Mouse (Mus musculus): ENCODE data around the gene AI182371. TPM values are rescaled to one million over a fixed set of nuclear protein-coding genes. Genes with fewer than 3 reads are reported as not detected.

Gene AI182371
- 0.98 and 1.1 TPM in 2 replicates for polyA plus RNA-seq (2012; rRNA removed)
- polyA plus RNA-seq (2014; fragmentation: Nextera tagmentation; extraction: Ambion mirVana): not detected in 2 replicates

- Histone ChIP-seq H3K27me3 (ENCODE audit: control insufficient read depth, insufficient read depth, low read length) (no peaks in the 10 kb centered on the region), H3K4me1 (ENCODE audit: control insufficient read depth, insufficient read depth, low read length) (no peaks in the 10 kb centered on the region), H3K4me3 (replicated peaks; ENCODE audit: low read length) (no peak within 1 kb of the TSS), H3K27ac (replicated peaks; ENCODE audit: low read depth, low read length) (no peak within 1 kb of the TSS), H3K4me2 (replicated peaks; ENCODE audit: low read depth, low read length, severe bottlenecking) (no peak within 1 kb of the TSS), H3K36me3 (ENCODE audit: control insufficient read depth, insufficient read depth, low read length) (no peaks in the 10 kb centered on the region), H3K9ac (ENCODE audit: low read depth, low read length, severe bottlenecking) (no peak within 1 kb of the TSS), H3K9me3 (ENCODE audit: control insufficient read depth, low read length) (no peaks in the 10 kb centered on the region)
- no peak for TF ChIP-seq POLR2A (IDR thresholded peaks at IDR 0.05; ENCODE audit: borderline replicate concordance, extremely low read depth, insufficient read depth, insufficient read length)
- WGBS: 86% methylated on average over 3 of the region's 3 CpGs
- ATAC-seq (ENCODE audit: low FRiP score, low read depth) (no peak), DNase-seq (ENCODE audit: low spot score) (no peak)
These were observed at the start of gene AI182371 for GRCm38 (mm10) chr2:35101443-35101842. Gene AI182371 (minus strand): TSS chr2:35101543.

DNA sequence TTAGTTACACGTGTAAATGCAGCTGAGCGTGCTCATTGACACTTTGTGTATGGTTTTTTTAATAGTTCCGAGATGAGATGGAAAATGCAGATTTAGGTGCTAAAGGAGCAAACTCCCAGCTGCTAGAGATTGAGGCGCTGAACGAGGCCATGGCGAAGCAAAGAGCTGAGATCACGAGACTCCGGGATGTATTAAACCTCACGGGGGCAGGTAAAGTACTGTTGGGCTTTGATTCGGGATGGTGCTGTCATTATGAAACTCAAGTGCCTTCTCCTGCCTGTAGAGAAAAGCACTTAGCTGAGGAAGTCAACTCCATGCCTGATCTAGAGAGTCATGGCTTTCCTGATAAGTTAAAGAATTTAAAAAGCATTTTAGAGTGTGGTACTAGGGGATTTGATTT is 47.5 kb upstream of the AI182371 start:
- Histone ChIP-seq H3K27me3 (ENCODE audit: control insufficient read depth, insufficient read depth, low read length) (no peaks in the 10 kb centered on the region), H3K4me2 (replicated peaks; ENCODE audit: low read depth, low read length, severe bottlenecking) (no peak overlapping the region), H3K9ac (ENCODE audit: low read depth, low read length, severe bottlenecking) (no peak overlapping the region), H3K9me3 (ENCODE audit: control insufficient read depth, low read length) (no peaks in the 10 kb centered on the region), H3K27ac (replicated peaks; ENCODE audit: low read depth, low read length) (no peak overlapping the region), H3K36me3 (ENCODE audit: control insufficient read depth, insufficient read depth, low read length) (peaks cover 98% of the 10 kb centered on the region), H3K4me1 (ENCODE audit: control insufficient read depth, insufficient read depth, low read length) (no peaks in the 10 kb centered on the region), H3K4me3 (replicated peaks; ENCODE audit: low read length) (no peak overlapping the region)
- no peak for TF ChIP-seq POLR2A (IDR thresholded peaks at IDR 0.05; ENCODE audit: borderline replicate concordance, extremely low read depth, insufficient read depth, insufficient read length)
- WGBS: 93% methylated on average over 10 of the region's 10 CpGs
- DNase-seq (ENCODE audit: low spot score) (no peak), ATAC-seq (ENCODE audit: low FRiP score, low read depth) (no peak)

DNA sequence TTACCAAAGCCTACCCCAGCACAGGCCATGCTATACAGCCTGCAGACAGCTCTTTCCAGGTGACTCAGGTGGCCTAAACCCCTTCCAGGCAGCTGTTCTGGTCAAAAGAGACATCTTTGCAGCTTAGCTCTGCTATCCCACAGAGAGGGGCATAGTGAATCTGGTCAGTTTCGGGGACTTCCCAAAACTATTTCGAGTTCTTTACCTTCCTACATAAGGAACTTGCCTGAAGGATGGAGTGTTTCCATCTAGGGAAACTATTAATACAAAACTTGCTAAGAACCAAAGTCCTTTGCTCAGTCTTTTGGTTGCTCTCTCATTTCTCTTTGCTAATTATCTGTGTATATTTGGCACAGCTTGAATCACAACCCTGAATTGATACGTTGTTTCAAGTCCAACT is 40.3 kb upstream of the AI182371 start:
- Histone ChIP-seq H3K27me3 (ENCODE audit: control insufficient read depth, insufficient read depth, low read length) (no peaks in the 10 kb centered on the region), H3K9me3 (ENCODE audit: control insufficient read depth, low read length) (no peaks in the 10 kb centered on the region), H3K4me3 (replicated peaks; ENCODE audit: low read length) (no peak overlapping the region), H3K4me2 (replicated peaks; ENCODE audit: low read depth, low read length, severe bottlenecking) (no peak overlapping the region), H3K36me3 (ENCODE audit: control insufficient read depth, insufficient read depth, low read length) (peaks cover 89% of the 10 kb centered on the region), H3K9ac (ENCODE audit: low read depth, low read length, severe bottlenecking) (no peak overlapping the region), H3K27ac (replicated peaks; ENCODE audit: low read depth, low read length) (no peak overlapping the region), H3K4me1 (ENCODE audit: control insufficient read depth, insufficient read depth, low read length) (no peaks in the 10 kb centered on the region)
- TF ChIP-seq POLR2A (IDR thresholded peaks at IDR 0.05; ENCODE audit: borderline replicate concordance, extremely low read depth, insufficient read depth, insufficient read length): no peak
- DNase-seq (ENCODE audit: low spot score) (no peak), ATAC-seq (ENCODE audit: low FRiP score, low read depth) (no peak)
- WGBS: 93% methylated on average over 3 of the region's 3 CpGs

DNA sequence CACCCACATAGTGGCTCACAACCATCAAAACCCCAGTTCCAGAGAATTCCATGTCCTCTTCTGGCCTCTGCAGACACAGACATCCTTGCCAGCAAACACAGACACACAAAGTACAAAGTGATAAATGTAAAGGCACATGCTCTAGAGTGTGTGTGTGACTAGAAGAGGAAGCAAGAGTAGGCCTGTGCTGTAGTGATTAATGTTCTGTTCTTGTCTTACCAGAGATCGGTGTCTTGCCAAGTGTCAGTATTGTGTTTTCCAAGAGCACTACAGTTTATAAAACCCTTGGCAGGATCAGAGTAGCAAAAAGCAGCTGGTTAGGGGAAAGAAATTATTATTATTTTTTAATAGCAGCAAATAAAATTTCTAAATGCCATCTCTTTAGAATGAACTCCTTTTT is 37.2 kb upstream of the AI182371 start:
- DNase-seq (ENCODE audit: low spot score): no peak
- Histone ChIP-seq H3K9me3 (ENCODE audit: control insufficient read depth, low read length) (no peaks in the 10 kb centered on the region), H3K27me3 (ENCODE audit: control insufficient read depth, insufficient read depth, low read length) (no peaks in the 10 kb centered on the region), H3K27ac (replicated peaks; ENCODE audit: low read depth, low read length) (no peak overlapping the region), H3K4me1 (ENCODE audit: control insufficient read depth, insufficient read depth, low read length) (no peaks in the 10 kb centered on the region), H3K4me3 (replicated peaks; ENCODE audit: low read length) (no peak overlapping the region), H3K9ac (ENCODE audit: low read depth, low read length, severe bottlenecking) (no peak overlapping the region), H3K4me2 (replicated peaks; ENCODE audit: low read depth, low read length, severe bottlenecking) (no peak overlapping the region), H3K36me3 (ENCODE audit: control insufficient read depth, insufficient read depth, low read length) (peaks cover 77% of the 10 kb centered on the region)
- no peak for TF ChIP-seq POLR2A (IDR thresholded peaks at IDR 0.05; ENCODE audit: borderline replicate concordance, extremely low read depth, insufficient read depth, insufficient read length)
- no peak for ATAC-seq (ENCODE audit: low FRiP score, low read depth)
- 94% methylated on average over 1 of the region's 1 CpGs for WGBS

- Histone ChIP-seq H3K4me2 (replicated peaks; ENCODE audit: low read depth, low read length, severe bottlenecking) (no peak overlapping the region), H3K27me3 (ENCODE audit: control insufficient read depth, insufficient read depth, low read length) (no peaks in the 10 kb centered on the region), H3K9ac (ENCODE audit: low read depth, low read length, severe bottlenecking) (no peak overlapping the region), H3K4me3 (replicated peaks; ENCODE audit: low read length) (no peak overlapping the region), H3K4me1 (ENCODE audit: control insufficient read depth, insufficient read depth, low read length) (peaks cover 9% of the 10 kb centered on the region), H3K36me3 (ENCODE audit: control insufficient read depth, insufficient read depth, low read length) (peaks cover 39% of the 10 kb centered on the region), H3K9me3 (ENCODE audit: control insufficient read depth, low read length) (no peaks in the 10 kb centered on the region), H3K27ac (replicated peaks; ENCODE audit: low read depth, low read length) (no peak overlapping the region)
- DNase-seq (ENCODE audit: low spot score): no peak
- 76% methylated on average over 5 of the region's 5 CpGs for WGBS
- no peak for TF ChIP-seq POLR2A (IDR thresholded peaks at IDR 0.05; ENCODE audit: borderline replicate concordance, extremely low read depth, insufficient read depth, insufficient read length)
- ATAC-seq (ENCODE audit: low FRiP score, low read depth): no peak
These were observed 32.5 kb upstream of the AI182371 start for GRCm38 (mm10) chr2:35133891-35134290.

DNA sequence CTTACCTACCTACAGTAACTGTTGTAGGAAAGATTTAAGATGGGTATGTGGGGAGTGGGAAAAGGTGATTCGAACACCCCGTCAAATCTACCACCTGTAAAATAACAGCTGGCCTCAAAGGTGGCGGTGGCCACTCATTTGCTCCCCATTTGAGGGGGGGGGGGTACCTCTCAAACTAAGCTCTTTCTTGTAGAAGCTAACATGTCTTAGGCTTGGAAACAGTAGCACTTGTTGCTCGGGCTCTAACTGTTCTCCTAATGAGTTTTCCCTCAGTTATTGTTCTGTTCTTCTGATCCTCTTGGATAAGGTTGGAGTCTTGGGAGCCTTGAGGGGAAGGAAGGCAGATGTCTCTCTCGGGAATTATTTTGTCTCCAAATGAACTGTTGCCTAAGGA is 31.3 kb upstream of the AI182371 start:
- H3K36me3 ChIP-seq (ENCODE audit: control insufficient read depth, insufficient read depth, low read length): peaks cover 27% of the 10 kb centered on the region
- DNase-seq (ENCODE audit: low spot score): no peak
- peaks cover 9% of the 10 kb centered on the region for H3K4me1 ChIP-seq (ENCODE audit: control insufficient read depth, insufficient read depth, low read length)
- peak overlapping the region; percentile 58 for H3K9ac ChIP-seq (ENCODE audit: low read depth, low read length, severe bottlenecking)
- no peak for TF ChIP-seq POLR2A (IDR thresholded peaks at IDR 0.05; ENCODE audit: borderline replicate concordance, extremely low read depth, insufficient read depth, insufficient read length)
- WGBS: 5% methylated on average over 5 of the region's 5 CpGs
- H3K4me2 ChIP-seq (replicated peaks; ENCODE audit: low read depth, low read length, severe bottlenecking): peak overlapping the region; percentile 78
- no peaks in the 10 kb centered on the region for H3K27me3 ChIP-seq (ENCODE audit: control insufficient read depth, insufficient read depth, low read length)
- no peaks in the 10 kb centered on the region for H3K9me3 ChIP-seq (ENCODE audit: control insufficient read depth, low read length)
- peak overlapping the region; percentile 84 for H3K27ac ChIP-seq (replicated peaks; ENCODE audit: low read depth, low read length)
- no peak for ATAC-seq (ENCODE audit: low FRiP score, low read depth)
- peak overlapping the region; percentile 39 for H3K4me3 ChIP-seq (replicated peaks; ENCODE audit: low read length)

All from limb, embryonic 14.5 days (tissue).